Mouse (Mus musculus) cerebellum, adult 2 months (tissue): Measurements from ENCODE around the gene Gmpr.

Experiments used
- CTCF ChIP-seq: fragments of 200-500 bp; IDR thresholded peaks from 2 replicates; pipeline ENCODE4 v1.5.1; 2011; ENCODE audit warnings: low read depth, mild to moderate bottlenecking, control low read depth, low read length, moderate library complexity, borderline replicate concordance; ENCODE audit not compliant: insufficient read depth
- POLR2A ChIP-seq: fragments of 200-500 bp; IDR thresholded peaks from 2 replicates; pipeline ENCODE4 v1.6.1; 2011; ENCODE audit warnings: low read length, control low read depth, borderline replicate concordance; ENCODE audit not compliant: insufficient read depth

DNA sequence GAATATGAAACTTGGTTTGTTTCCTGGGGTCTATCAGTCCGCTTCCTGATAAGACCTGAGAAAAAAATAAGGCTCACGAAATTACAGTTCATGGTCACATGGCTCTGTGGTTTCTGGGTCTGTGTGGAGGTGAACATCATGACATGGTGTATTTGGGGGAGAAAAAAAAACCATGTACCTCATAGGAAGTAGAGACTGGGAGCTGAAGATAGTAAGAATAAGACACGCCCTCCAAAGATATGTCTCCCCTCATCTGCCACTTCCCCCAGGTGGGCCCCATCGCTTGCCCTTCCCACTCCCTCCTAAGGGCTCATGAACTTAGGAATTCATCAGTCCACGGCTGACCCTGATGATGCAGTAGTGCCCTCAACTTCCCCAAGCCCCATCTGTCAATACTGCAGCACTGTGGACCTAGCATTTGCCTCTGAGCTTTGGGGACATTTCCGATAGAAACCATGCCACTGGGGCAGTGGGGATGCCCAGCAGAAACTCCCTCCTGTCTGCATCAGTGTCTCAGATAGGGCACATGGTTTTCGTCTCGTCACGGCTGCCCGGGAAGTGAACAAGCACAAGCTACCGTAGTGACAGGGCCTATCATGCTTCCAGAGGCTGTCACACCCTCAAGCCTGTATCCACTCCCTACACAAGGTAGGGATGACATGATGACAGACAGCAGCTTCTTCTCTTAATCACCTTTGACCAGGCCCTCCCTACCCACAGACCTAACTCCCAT lies 20.2 kb downstream of the Gmpr start:
- TF ChIP-seq CTCF (no peak), POLR2A (no peak)
